Comparison of ENCODE assay signal across 17 mouse cellular contexts in the genomic region with DNA sequence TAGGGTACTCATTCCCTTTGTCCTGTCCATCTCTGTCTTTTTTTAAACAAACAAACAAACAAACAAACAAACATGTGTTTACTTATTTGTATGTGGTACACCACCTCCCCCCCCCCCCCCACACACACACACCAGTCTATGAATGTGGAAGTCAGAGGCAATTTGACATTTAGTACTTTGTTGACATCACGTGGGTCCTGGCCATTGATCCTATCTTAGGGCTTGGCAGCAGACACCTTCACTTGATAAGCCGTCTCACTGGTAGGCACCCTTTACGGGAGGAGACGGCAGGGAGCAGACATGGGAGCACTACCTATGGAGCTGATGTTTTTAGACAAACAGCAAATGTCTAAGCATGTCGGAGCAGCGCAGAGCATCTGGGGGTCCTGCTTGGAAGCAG. TPM values are rescaled to one million over a fixed set of nuclear protein-coding genes. Genes with fewer than 3 reads are reported as not detected.
A peak's percentile ranks its signal among the peaks of the same experiment; 100 is the strongest.
DNase-seq lines count a peak whose midpoint lies in the region; ATAC-seq and TF ChIP-seq lines count a peak whose summit lies in the region.
"Had no signal": no experiment of that assay in that cellular context is flagged by ENCODE, and none has a peak within 500 bp of the region (broad histone marks: within the 10 kb centered on the region; RNA-seq: fewer than 3 reads in every experiment).

No protein-coding gene starts in this region.

- no peak overlapping the region for H3K4me2 ChIP-seq in hindbrain, embryonic 15.5 days
- no peak overlapping the region for H3K4me2 ChIP-seq in hindbrain, embryonic 11.5 days (replicated peaks; ENCODE audit: low read depth, low read length)
- peak overlapping the region; percentile 17; the same call in 1 of the 2 replicates for H3K4me2 ChIP-seq in CH12.LX (ENCODE audit: insufficient read depth, low read depth, poor library complexity, severe bottlenecking)
- H3K4me2 ChIP-seq: forebrain, embryonic 13.5 days; hindbrain, embryonic 14.5 days had no signal

- H3K4me1 ChIP-seq in hindbrain, embryonic 15.5 days (replicated peaks), result peaks cover 19% of the 10 kb centered on the region
- H3K4me1 ChIP-seq in hindbrain, embryonic 11.5 days (replicated peaks; ENCODE audit: control insufficient read depth, insufficient read depth, low read length), result no peaks in the 10 kb centered on the region
- H3K4me1 ChIP-seq in liver, adult 2 months (ENCODE audit: control insufficient read depth, insufficient read depth, low read length), result peaks cover 8% of the 10 kb centered on the region
- H3K4me1 ChIP-seq in CH12.LX (ENCODE audit: control insufficient read depth in 1 of 2, insufficient read depth in 2 of 2), result peaks cover 22 to 71% of the 10 kb centered on the region in 2 experiments

- no peak for ATAC-seq in hindbrain, embryonic 15.5 days (ENCODE audit: low FRiP score, low read depth)
- ATAC-seq in hindbrain, embryonic 11.5 days (ENCODE audit: low FRiP score), result no peak
- ATAC-seq in megakaryocyte-erythroid progenitor cell, adult 5-6 weeks (replicated peaks; ENCODE audit: low FRiP score, low TSS enrichment, poor library complexity, severe bottlenecking), result 0 out of 2 replicates have a peak, but pooled peaks have one; percentile 12
- ATAC-seq: forebrain, embryonic 13.5 days; forebrain, postnatal 0 days had no signal

- 0 out of 2 replicates have a peak overlapping the region, but pooled peaks have one; percentile 10 for H3K27ac ChIP-seq in hindbrain, embryonic 15.5 days (replicated peaks)
- no peak overlapping the region for H3K27ac ChIP-seq in hindbrain, embryonic 11.5 days (ENCODE audit: low read depth, low read length)
- H3K27ac ChIP-seq in liver, adult 2 months (replicated peaks; ENCODE audit: insufficient read depth, low read depth, low read length), result no peak overlapping the region
- H3K27ac ChIP-seq in CH12.LX (ENCODE audit: insufficient read depth, low read depth), result peak overlapping the region; percentile 53
- H3K27ac ChIP-seq: embryonic facial prominence, embryonic 10.5 days; forebrain, embryonic 13.5 days; heart, adult 2 months; hindbrain, embryonic 14.5 days had no signal

- H3K9ac ChIP-seq in hindbrain, embryonic 15.5 days, result no peak overlapping the region
- H3K9ac ChIP-seq in hindbrain, embryonic 11.5 days (ENCODE audit: low read depth, low read length), result no peak overlapping the region
- H3K9ac ChIP-seq in liver, adult 2 months (ENCODE audit: low read depth, low read length), result no peak overlapping the region
- H3K9ac ChIP-seq in CH12.LX (ENCODE audit: insufficient read depth, low read depth), result no peak overlapping the region
- H3K9ac ChIP-seq: forebrain, embryonic 13.5 days; forebrain, postnatal 0 days; hindbrain, embryonic 14.5 days had no signal

- in situ Hi-C loops in CH12.LX (cut with MboI; ENCODE audit: low pct_ligation_motif_present, low pct_unique_long_range_greater_than_20kb, low sequenced_read_pairs), result no loop called here

- H3K9me3 ChIP-seq in hindbrain, embryonic 15.5 days, result no peaks in the 10 kb centered on the region
- H3K9me3 ChIP-seq in hindbrain, embryonic 11.5 days (ENCODE audit: control insufficient read depth, low read length), result no peaks in the 10 kb centered on the region
- no peaks in the 10 kb centered on the region for H3K9me3 ChIP-seq in CH12.LX (replicated peaks; ENCODE audit: low read length)
- H3K9me3 ChIP-seq: embryonic facial prominence, embryonic 10.5 days; forebrain, embryonic 13.5 days had no signal

- H3K27me3 ChIP-seq in hindbrain, embryonic 15.5 days, result no peaks in the 10 kb centered on the region
- no peaks in the 10 kb centered on the region for H3K27me3 ChIP-seq in hindbrain, embryonic 11.5 days (ENCODE audit: control insufficient read depth, insufficient read depth, low read length)
- H3K27me3 ChIP-seq in liver, adult 2 months (ENCODE audit: control insufficient read depth, insufficient read depth, low read length), result no peaks in the 10 kb centered on the region
- H3K27me3 ChIP-seq in CH12.LX (replicated peaks), result peaks cover 1% of the 10 kb centered on the region
- H3K27me3 ChIP-seq: forebrain, embryonic 13.5 days had no signal

- TF ChIP-seq EP300 in CH12.LX (IDR thresholded peaks at IDR 0.05; ENCODE audit: low read length), result no peak

- no peaks in the 10 kb centered on the region for H3K79me2 ChIP-seq in liver, adult 2 months (ENCODE audit: control insufficient read depth, insufficient read depth, low read length)
- no peaks in the 10 kb centered on the region for H3K79me2 ChIP-seq in CH12.LX (replicated peaks; ENCODE audit: control insufficient read depth, extremely low read depth, insufficient read depth, poor library complexity, severe bottlenecking)

- H3K36me3 ChIP-seq in hindbrain, embryonic 15.5 days, result no peaks in the 10 kb centered on the region
- H3K36me3 ChIP-seq in hindbrain, embryonic 11.5 days (ENCODE audit: control insufficient read depth, insufficient read depth, low read length), result no peaks in the 10 kb centered on the region
- no peaks in the 10 kb centered on the region for H3K36me3 ChIP-seq in liver, adult 2 months (ENCODE audit: control insufficient read depth, insufficient read depth, low read length)
- no peaks in the 10 kb centered on the region for H3K36me3 ChIP-seq in CH12.LX (replicated peaks in 1 of 2; ENCODE audit: control insufficient read depth in 1 of 2, insufficient read depth in 1 of 2, low read length in 1 of 2)
- H3K36me3 ChIP-seq: embryonic facial prominence, embryonic 10.5 days had no signal

- WGBS in hindbrain, embryonic 15.5 days, result 77% methylated on average over 6 of the region's 6 CpGs
- 79% methylated on average over 6 of the region's 6 CpGs for WGBS in hindbrain, embryonic 11.5 days
- 48% methylated on average over 6 of the region's 6 CpGs for WGBS in liver, adult 2 months

- dilution Hi-C loops in CH12.LX (cut with MboI; ENCODE audit: extremely low pct_ligation_motif_present, extremely low pct_unique_long_range_greater_than_20kb, low sequenced_read_pairs), result no loop called here

- TF ChIP-seq POLR2A in liver, adult 2 months (IDR thresholded peaks at IDR 0.05; ENCODE audit: extremely low read depth, insufficient read depth, low read length), result no peak
- no peak for TF ChIP-seq POLR2A in CH12.LX (IDR thresholded peaks at IDR 0.05; ENCODE audit: low read depth, low read length)

- TF ChIP-seq CTCF in liver, adult 2 months (IDR thresholded peaks at IDR 0.05; ENCODE audit: low read depth, low read length), result no peak
- TF ChIP-seq CTCF in CH12.LX (conservative IDR thresholded peaks at IDR 0.05 in 1 of 2, IDR thresholded peaks at IDR 0.05 in 1 of 2; ENCODE audit: low read depth in 2 of 2, low read length in 2 of 2), result no peak

- H3K4me3 ChIP-seq in hindbrain, embryonic 15.5 days, result no peak overlapping the region
- H3K4me3 ChIP-seq in hindbrain, embryonic 11.5 days (ENCODE audit: low read depth, low read length), result no peak overlapping the region
- no peak overlapping the region for H3K4me3 ChIP-seq in liver, adult 2 months (ENCODE audit: insufficient read depth, low read depth, low read length)
- no peak overlapping the region for H3K4me3 ChIP-seq in CH12.LX (replicated peaks in 1 of 3; ENCODE audit: low read depth in 2 of 3, low read length in 2 of 3, poor library complexity in 1 of 3)
- H3K4me3 ChIP-seq: embryonic facial prominence, embryonic 10.5 days; forebrain, embryonic 13.5 days; heart, adult 2 months had no signal

- TF ChIP-seq RAD21 in CH12.LX (IDR thresholded peaks at IDR 0.05; ENCODE audit: low read depth, low read length), result no peak

- no peak for DNase-seq in hindbrain, embryonic 11.5 days (ENCODE audit: low spot score)
- peak; percentile 66 for DNase-seq in liver, adult 2 months (ENCODE audit: extremely low read depth, low read depth, low spot score)
- DNase-seq in liver, result no peak
- peak; percentile 47 for DNase-seq in CH12.LX (ENCODE audit: extremely low read depth)
- DNase-seq: adrenal gland, adult 8-10 months; adrenal gland, postnatal 36 days; cerebellum, adult 2 months; cerebellum, postnatal 10 days; forebrain, postnatal 0 days; gastrocnemius, postnatal 14 days; heart, adult 2 months; heart, postnatal 14 days had no signal

TF ChIP-seq in CH12.LX, 34 proteins besides CTCF, POLR2A, EP300 and RAD21:
- TF ChIP-seq KAT2A (IDR thresholded peaks at IDR 0.05; ENCODE audit: insufficient replicate concordance, low read length), result no peak
- peak; percentile 44 for TF ChIP-seq USF1 (IDR thresholded peaks at IDR 0.05; ENCODE audit: low read depth, low read length)

RNA-seq across cellular contexts. Expression of a gene that starts 53.1 kb away (rescaled TPM):
- 38.0 and 38.2 TPM in 2 replicates for polyA plus RNA-seq in hindbrain, embryonic 15.5 days (2015; fragmentation: Nextera tagmentation; extraction: Ambion mirVana)
- polyA plus RNA-seq in hindbrain, embryonic 11.5 days (2014; fragmentation: Nextera tagmentation; extraction: Ambion mirVana), result 40.1 and 44.9 TPM in 2 replicates
- 4.2 and 4.4 TPM in 2 replicates for total RNA-seq in liver, adult 2 months (2014; rRNA removed)
- polyA plus RNA-seq in liver, adult 2 months (2012; rRNA removed), result 7.3 and 7.8 TPM in 2 replicates
- 32.9 and 35.5 TPM in 2 replicates for total RNA-seq in CH12.LX (2012; rRNA removed)
- total RNA-seq in CH12.LX (2014; rRNA removed), result 36.8 and 43.3 TPM in 2 replicates
- polyA plus RNA-seq in CH12.LX (2012; ENCODE audit: insufficient read length, low read depth), result 35.1 and 41.6 TPM in 2 replicates
- 23.6 and 25.8 TPM in 2 replicates for total RNA-seq in megakaryocyte-erythroid progenitor cell, adult 5-6 weeks (2014; fragmentation: Nextera tagmentation)
- total RNA-seq in megakaryocyte-erythroid progenitor cell, adult 5-6 weeks (2017), result 32.9 and 33.8 TPM in 2 replicates

RNA-seq across cellular contexts. Expression of a gene that starts 55.3 kb away (rescaled TPM):
- polyA plus RNA-seq in hindbrain, embryonic 15.5 days (2015; fragmentation: Nextera tagmentation; extraction: Ambion mirVana), result 183 and 185 TPM in 2 replicates
- 246 and 254 TPM in 2 replicates for polyA plus RNA-seq in hindbrain, embryonic 11.5 days (2014; fragmentation: Nextera tagmentation; extraction: Ambion mirVana)
- total RNA-seq in liver, adult 2 months (2014; rRNA removed), result 63.4 and 65.4 TPM in 2 replicates
- 11.8 and 12.3 TPM in 2 replicates for polyA plus RNA-seq in liver, adult 2 months (2012; rRNA removed)
- total RNA-seq in CH12.LX (2012; rRNA removed) (128 and 140 TPM in 2 replicates), CH12.LX (2014; rRNA removed) (317 and 374 TPM in 2 replicates)
- polyA plus RNA-seq in CH12.LX (2012; ENCODE audit: insufficient read length, low read depth), result 248 and 267 TPM in 2 replicates
- 171 and 212 TPM in 2 replicates for total RNA-seq in megakaryocyte-erythroid progenitor cell, adult 5-6 weeks (2014; fragmentation: Nextera tagmentation)
- total RNA-seq in megakaryocyte-erythroid progenitor cell, adult 5-6 weeks (2017), result 224 and 228 TPM in 2 replicates

RNA-seq across cellular contexts. Expression of a gene that starts 55.7 kb away (rescaled TPM):
- 70.3 and 74.8 TPM in 2 replicates for polyA plus RNA-seq in hindbrain, embryonic 15.5 days (2015; fragmentation: Nextera tagmentation; extraction: Ambion mirVana)
- polyA plus RNA-seq in hindbrain, embryonic 11.5 days (2014; fragmentation: Nextera tagmentation; extraction: Ambion mirVana), result 37.8 and 42.6 TPM in 2 replicates
- total RNA-seq in liver, adult 2 months (2014; rRNA removed), result 6.9 and 9.3 TPM in 2 replicates
- polyA plus RNA-seq in liver, adult 2 months (2012; rRNA removed), result 19.3 and 21.6 TPM in 2 replicates
- total RNA-seq in CH12.LX (2012; rRNA removed) (23.1 and 24.3 TPM in 2 replicates), CH12.LX (2014; rRNA removed) (24.6 and 25.7 TPM in 2 replicates)
- 16.4 and 22.3 TPM in 2 replicates for polyA plus RNA-seq in CH12.LX (2012; ENCODE audit: insufficient read length, low read depth)
- total RNA-seq in megakaryocyte-erythroid progenitor cell, adult 5-6 weeks (2014; fragmentation: Nextera tagmentation), result 19.6 and 21.9 TPM in 2 replicates
- total RNA-seq in megakaryocyte-erythroid progenitor cell, adult 5-6 weeks (2017), result 16.6 and 26.9 TPM in 2 replicates

Comparison
In these comparisons a context has a peak if more than half of its experiments do, and no peak if none do; other contexts are left out.
1. H3K27ac ChIP-seq: peak in hindbrain, embryonic 15.5 days (single experiment) and CH12.LX (single experiment); none in hindbrain, embryonic 11.5 days (single experiment) and liver, adult 2 months (single experiment).
2. DNase-seq: peak in liver, adult 2 months (single experiment) and CH12.LX (single experiment); none in hindbrain, embryonic 11.5 days (single experiment) and liver (single experiment).
3. RNA of a gene that starts 55.3 kb away (polyA plus RNA-seq): 248 to 267 TPM in CH12.LX, 246 to 254 TPM in hindbrain, embryonic 11.5 days and 183 to 185 TPM in hindbrain, embryonic 15.5 days; 11.8 to 12.3 TPM in liver, adult 2 months; every median in the first group is over 10 times any median in the second.